Mouse (Mus musculus) urinary bladder, adult 18-20 months (tissue): ENCODE data around the gene 0610009B22Rik.

ENCODE experiments used
- DNase-seq, 2 experiments: peaks; one replicate each; pipeline ENCODE4 v3.0.0; 2022; ENCODE audit warnings: low spot score in 2 of 2, mixed read lengths in 2 of 2

The 0610009B22Rik gene

DNA sequence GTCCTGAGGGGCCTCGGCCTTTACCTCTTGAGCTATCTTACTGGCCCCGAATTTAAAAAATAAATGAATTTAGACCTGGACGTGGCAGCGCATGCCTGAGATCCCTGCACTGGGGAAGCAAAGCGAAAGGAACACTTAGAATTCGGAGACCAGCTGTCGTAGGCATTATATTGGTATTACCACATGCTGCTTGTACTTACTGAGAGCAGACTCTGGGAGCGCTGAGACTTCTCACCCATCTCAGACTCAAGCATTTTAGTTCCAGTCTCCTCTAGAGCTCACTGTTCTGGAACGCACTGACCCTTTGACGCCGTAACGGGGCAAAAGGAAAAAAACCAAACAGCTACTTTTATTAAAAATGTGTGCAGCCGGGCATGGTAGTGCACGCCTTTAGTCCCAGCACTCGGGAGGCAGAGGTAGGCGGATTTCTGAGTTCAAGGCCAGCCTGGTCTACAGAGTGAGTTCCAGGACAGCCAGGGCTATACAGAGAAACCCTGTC lies 26.8 kb downstream of the 0610009B22Rik start:
- DNase-seq: no peak

DNA sequence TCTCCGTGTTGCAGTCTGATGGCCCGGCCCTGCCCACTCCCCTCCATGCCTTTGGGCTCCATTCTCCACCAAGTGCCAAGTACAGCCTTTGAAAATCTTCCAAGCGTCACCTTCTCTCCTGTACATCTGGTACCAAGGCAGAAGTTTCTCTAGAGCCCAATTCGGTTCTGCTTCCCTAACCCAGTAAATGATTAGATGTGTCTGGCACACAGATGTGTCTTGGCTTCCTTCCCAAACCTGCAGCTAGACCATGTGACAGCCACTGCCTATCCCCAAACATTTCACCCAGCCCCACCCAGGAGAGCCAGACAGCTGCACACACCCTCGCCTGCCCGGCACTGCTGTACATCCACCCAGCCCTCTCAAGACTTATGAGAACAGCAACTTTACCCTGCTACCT lies 30.0 kb downstream of the 0610009B22Rik start:
- no peak for DNase-seq

DNA sequence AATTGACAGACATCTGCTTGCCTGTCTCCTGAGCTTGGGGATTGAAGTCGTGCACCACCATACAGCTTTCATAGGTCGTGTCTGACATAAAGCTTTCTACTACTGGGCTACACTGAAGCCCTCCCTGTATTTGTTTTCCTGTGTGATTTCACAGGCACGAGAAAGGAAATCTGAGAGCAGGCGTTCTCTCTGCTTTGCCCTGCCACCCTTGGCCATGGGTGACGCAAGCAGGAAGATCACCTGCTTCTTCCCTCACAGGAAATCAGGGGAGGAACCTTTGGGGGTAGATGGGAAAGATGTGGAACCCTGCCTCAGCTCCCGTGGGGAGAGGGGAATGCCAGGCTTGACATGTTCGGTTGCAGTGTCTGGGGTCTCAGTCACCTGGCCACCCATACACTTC lies 30.4 kb downstream of the 0610009B22Rik start:
- DNase-seq: no peak

DNA sequence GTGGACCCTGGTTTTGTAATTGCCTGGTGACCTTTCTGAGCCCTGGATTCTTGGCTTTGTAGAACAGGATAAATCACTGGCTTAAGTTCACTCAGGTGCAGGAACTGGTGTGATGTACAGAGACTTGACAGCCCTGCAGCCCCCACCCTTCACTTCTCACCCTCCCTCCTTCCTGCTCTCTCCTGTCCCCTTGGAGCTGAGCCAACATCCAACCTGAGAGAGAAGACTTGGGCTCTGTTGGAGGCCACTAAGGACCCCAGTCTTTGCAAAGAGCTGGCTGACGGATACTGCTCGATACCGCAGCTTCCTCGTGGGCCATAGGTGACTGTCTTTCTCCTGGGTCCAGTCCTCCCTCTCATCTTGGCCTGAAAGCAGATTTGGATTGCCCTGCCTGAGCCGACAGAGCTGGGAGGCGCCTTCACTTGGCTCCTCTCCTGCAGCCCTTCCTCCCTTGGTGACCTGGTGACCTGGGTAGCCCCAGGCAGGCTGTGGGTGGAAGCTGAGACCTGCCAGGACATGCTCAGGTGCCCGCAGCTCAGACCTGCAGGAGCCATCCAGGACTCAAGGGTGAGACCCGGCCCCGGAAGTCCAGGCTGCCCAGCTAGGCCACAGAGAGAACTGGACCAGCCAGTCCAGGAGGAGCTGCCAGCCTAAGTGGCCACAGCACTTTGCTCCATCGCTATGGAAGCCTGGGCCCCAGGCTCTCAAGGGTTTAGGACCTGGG lies 31.7 kb downstream of the 0610009B22Rik start:
- DNase-seq: peak; percentile 68 to 84

DNA sequence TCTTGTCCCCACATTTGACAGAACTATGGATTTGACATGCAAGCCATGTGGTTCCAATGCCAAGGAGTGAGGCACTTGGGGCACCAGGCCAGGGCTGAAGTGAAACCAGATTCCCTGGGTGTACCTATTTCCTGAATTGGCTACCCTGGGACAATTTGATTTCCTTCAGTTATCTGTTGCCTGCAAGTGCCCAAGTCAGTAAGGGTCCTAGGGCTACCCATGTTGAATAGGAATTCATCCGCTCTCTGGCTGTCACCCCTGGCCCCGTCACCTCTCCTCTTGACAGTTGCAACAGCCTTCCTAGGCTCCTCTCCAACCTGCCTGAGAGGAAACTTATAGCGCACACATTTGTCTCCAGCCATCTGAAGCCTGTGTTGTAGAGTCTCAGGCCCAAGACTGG lies 33.8 kb downstream of the 0610009B22Rik start:
- no peak for DNase-seq

DNA sequence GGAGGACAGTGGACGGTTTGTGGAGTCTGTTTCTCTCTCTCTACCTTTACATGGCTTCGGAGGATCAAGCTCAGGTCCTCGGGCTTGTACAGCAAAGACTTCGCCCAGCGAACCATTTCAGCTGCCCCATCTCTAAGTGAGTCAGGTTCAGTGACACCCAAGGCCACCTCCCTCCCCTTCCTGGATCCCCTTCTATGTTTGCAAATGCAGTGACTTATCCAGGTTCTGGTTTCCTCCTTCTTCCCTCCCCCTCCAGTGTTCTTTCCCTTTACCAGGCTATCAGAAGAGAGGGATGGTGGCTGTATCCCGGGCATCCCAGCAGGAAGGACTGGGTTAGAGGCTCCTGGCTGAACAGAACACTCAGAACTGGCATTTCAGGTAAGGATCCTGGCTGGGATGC lies 34.9 kb downstream of the 0610009B22Rik start:
- DNase-seq: no peak

DNA sequence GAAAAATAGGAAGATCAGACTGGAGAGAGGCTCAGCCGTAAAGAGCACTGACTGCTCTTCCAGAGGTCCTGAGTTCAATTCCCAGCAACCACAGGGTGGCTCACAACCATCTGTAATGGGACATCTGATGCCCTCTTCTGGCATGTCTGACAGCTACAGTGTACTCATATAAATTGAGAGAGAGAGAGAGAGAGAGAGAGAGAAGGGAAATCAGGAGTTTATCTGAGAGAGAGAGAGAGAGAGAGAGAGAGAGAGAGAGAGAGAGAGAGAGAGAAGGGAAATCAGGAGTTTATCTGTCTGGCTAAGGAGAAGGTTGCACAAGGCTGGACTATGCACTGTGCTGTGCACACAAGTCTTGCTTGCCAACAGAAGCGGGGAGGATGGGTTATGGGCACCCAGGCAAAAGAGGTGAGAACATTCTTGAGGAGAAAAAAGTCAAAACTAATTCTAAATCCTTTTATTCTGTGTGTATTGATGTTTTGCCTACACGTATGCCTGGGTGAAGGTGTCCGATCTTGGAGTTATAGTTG lies 35.7 kb downstream of the 0610009B22Rik start:
- no peak for DNase-seq

DNA sequence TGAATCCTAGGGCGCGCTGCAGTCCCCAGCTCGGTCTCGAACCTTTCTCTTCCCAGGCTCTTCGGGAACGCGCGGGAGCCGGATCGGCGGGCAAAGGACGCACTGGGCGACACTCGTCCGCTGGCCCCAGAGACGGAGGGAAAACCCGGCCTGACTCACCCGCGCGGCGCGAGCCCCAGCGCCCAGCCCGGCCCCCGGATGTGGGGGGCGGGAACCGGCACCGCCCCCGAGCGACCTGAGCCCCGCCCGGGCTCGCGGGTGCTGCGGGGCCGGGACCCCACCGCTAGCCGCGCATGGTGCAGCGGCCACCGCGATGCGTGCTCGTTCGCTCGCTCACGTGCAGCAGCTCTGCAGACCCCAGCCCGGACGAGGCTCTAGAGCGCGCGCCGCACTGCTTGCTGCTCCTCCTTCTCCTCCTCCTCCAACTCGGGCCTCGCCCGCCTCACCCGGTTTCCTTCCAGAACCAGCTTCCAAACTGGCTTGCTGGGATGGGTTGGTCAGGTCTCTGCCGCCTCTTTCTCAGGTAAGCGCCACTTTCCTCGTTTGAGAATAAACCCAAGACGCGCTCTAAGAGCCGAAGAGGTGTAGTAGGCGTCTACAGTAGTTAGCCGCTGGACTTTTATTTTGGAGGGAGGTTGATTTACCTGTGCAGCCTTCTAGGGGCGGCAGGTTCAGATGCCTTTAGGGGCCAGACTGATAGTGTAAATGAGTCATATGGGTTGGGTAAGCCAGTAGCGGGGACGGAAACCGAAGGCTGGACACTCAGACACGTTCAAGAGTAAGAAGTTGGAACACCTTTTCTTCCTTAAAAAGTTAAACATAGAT lies 37.8 kb downstream of the 0610009B22Rik start, which contains the start of the genes N4bp3 and D930048N14Rik:
N4bp3 (minus strand) TSS at position 152 of the 825 bp plus-strand sequence.
D930048N14Rik (plus strand) TSS at position 264 of the 825 bp plus-strand sequence.
- peak; percentile 71 to 79 for DNase-seq

DNA sequence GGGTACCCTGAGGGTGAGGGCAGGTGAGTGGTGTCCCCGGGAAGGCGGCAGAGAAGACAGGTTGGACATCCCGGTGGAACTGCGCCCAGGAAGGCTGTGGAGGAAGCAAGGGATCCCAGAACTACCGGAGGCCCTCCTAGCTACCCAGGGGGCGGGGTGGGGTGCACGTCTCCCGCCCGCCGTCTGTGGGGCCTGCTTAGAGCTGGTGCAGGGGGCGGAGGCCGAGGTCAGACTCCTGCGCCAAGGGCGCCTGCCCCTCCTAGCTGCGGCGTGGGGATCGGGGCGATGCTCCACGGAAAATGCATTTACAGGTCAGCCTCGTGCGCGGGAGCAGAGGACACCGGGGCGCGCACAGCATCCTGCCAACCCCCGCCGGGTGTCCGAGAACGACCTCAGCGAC lies 38.4 kb downstream of the 0610009B22Rik start:
- DNase-seq: no peak

DNA sequence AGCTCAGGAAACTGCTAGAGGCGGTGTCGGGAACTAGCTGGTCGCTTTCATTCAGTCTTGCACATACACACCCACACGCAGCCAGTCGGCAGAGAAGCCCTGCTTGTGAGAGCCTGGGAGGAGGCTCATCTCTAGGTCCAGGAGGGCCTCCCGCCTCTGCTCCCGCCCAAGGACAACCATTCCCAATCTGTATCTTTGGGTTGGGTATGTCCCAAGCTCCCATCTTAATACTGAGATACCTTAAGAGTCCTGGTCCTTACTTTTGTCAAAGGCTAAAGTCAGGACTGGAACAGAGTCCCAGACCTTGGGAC lies 38.8 kb downstream of the 0610009B22Rik start:
- no peak for DNase-seq

DNA sequence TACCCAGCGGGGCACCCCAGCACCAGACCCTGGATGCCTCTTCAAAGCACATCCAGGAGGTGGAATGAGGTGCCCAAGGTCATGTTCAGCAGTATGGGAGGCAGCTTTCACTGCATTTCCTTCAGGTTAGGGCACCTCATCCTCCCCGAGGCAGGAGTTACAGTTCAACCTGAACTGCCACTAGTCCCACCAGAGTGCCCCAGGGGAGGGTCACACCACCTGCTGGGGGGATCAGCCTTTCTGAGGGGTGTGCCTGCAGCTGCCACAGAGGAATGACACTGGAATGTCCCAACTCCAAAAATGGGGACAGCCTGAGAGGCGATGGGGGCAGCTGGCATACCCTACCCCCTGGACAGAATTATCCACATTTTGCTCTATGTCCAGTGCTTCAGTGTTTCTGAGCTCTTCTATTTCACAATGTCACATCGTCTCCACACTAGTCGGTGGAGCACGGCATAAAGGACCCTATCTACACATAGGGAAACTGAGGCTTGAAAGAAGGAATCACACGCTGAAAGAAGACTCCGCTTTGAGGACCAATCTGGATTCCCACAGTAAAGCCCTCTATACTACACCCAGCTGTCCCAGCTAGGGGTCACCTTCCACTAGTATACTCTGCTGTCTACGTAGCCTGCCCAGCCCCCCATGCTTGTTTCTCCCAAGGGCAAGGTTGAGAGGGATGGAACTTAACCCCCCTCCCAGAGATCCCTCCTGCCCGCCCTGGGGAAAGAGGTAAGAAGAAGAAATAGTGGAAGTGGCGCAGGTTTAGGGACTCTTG lies 39.4 kb downstream of the 0610009B22Rik start:
- DNase-seq: no peak

DNA sequence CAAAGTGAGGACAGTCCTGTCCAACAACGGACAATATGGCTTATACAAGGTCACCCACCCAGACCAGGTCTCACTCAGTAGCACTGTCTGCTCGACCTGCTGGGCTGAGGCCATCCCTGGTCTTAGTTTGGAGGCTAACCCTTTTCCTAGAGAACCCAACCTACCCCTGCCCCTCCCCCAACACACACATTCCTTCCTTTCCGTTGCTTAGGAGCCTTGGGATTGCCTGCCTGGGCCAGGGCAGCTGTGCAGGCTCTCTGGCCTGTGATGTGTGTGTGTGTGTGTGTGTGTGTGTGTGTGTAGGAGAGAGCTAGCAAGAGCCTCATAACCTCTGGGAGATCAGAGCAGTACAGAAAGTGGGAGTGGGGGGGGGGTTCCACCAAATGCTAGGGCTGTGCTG lies 40.1 kb downstream of the 0610009B22Rik start:
- no peak for DNase-seq

DNA sequence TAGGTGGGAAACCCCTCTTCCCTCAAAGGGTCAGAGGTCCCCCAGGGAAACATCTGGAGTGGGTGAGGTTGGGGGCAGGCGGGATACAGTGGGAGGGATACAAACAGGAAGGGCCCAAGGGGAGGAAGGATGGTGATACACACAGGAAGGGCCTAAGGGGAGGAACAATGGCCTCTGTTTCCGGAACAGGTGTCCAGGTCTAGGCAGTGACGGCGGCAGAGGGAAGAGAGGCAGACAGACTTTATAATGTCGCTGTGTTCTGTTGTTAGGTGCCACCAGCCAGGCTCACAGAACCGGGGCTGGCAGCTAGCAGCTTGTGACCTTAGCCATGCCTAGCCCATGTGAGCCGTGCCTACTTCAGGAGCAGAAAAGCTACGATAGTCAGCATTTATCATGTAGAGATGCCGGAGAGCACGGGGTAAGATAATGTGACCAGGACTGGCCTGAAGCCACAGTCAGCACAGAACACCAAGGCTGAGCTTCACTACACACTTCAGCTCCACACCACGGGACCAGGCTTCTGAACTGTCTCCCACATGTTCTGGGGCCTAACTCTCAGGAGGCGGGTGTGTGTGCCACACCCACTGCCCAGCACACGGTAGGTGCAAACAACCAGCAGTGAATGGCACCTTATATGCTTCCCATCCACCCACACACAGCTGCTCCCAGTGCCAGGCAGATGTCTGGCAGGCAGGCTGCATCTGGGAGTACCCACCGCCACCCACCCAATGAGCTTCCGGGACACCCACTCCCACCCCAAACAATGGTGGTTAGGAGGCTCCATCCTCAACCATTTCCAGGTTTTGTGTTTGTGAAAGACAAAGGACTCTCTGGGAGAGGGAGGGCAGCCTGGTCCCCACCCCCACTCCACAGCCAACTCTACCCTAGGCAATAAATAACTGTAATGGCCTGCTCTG lies 41.7 kb downstream of the 0610009B22Rik start:
- no peak for DNase-seq

DNA sequence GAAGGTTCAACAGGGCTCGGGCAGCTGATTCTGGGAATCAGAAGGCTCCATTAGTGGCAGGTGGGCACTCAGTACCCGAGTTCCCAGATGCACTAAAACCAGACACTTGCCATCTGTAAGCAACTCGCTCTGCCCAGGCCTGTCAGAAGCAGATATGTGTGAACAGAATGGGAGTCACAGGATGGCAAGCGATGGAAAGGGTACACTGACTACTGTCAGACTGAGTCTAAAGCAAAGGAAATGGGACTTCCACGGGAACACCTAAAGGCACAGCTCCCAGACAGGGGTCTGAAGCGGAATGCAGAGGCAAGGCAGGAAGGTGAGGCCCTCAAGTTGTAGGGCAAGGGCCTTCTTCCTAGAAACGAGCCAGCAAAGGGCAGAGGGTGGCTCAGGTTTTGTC lies 42.4 kb downstream of the 0610009B22Rik start:
- no peak for DNase-seq

DNA sequence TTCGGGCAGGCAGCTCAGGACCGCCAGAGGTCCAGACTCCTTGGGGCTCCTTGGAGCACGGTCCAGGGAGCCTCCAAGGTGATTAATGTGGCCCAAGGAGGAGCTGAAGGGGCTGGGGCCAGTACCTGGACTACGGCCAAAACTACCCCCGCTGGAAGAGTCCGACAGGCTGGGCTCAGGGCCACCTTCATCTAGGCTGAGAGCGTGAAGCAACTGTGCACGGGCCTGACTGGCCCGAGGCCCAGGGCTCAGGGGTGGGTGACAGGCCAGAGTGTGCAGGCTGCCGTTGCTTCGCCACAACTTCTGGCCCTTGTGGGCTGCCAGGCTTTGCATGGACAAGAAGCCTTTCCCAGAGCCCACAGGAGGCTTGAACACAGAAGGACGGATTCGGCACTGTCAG lies 43.4 kb downstream of the 0610009B22Rik start:
- DNase-seq: no peak

DNA sequence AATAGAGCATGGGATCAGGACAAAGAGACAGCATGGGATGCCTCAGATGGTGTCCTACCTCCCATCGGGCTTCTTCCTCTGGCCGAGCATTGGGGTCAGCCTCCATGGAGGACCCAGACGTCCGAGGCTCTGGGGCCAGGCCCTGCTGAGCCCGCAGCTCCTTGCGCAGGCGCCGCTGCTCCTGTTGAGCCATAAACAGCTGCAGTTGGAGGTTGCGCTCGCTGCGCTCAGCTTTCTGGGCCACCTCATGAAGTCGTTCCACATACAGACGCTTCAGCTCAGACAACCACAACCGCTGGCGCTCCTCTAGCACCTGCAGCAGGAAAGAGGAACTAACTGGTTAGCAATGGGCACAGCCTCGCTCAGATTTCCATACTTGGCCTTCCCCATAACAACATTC lies 44.5 kb downstream of the 0610009B22Rik start:
- DNase-seq: no peak

DNA sequence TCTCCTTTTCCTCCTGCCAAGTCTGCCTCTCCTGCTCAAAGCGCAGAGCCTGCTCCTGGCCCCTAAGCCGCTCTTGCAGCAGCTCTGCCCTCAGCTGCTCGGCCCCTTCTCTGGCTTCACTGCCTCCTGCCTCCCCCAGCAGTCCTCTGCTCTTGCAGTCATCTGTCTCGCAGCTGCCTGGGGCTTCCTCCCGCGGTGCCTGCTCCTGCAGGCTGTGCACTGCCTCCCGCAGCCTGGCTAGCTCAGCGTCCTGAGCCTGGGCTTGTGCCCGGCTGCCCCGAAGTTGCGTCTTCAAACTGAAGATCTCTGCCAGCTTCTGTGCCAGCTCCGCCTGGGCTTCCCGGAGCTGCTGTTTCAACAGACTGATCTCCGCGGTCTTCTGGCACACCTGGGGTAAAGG lies 44.9 kb downstream of the 0610009B22Rik start:
- no peak for DNase-seq

DNA sequence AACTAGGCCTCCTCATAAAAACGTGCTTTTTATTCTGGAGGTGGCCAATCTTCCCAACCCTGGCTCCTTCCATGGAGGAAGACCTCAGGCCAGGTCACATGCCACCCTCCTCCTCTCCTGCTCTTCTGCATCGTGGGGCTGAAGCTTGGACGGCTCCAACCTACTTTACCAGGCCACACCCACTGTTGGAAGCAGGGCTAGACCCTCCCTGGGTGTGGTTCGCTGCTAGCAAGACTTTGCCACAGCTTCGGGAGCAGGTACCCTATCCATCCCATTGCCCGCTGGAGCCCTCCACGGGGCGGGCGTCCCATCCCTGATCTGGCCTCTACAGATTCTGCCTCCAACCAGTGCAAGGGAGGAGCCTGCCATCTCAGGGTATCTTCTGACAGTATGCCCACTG lies 45.5 kb downstream of the 0610009B22Rik start:
- no peak for DNase-seq

DNA sequence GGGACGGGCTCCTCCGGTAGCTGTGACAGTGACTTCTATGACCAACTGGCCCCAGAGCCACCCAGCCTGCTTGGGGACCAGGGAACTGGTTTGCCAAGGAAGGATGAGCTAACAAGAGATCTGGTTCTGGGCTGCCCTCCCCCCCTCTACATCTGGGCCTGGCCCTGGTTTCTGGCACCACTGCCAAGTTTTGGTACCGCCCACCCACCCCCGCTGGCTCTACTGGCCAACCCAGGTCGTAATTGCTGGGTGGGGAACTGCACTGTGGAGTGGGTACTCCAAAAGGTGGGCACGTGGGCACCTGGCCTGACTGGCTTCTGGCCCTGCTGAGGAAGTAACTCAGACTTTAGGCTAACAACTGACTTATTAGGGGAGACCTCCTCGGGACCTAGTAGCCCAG lies 47.9 kb downstream of the 0610009B22Rik start:
- DNase-seq: no peak

DNA sequence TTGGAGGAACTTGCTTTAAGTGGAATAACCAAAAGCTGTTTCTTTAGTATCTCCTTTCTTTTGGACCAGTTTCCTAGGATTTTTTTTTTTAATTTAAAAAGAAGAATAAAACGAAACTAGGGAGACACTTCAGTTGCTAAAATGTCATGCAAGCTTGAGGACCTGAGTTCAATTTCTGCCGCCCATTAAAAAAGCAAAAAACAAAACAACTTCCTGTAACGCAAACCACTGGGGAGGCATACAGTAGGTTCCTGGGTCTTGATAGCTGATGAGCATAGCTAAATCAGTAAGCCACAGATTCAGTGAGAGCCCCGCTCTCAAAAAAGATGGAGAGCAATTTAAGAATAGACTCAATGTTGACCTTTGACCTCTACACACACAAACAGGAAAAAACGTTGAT lies 50.2 kb downstream of the 0610009B22Rik start:
- no peak for DNase-seq

DNA sequence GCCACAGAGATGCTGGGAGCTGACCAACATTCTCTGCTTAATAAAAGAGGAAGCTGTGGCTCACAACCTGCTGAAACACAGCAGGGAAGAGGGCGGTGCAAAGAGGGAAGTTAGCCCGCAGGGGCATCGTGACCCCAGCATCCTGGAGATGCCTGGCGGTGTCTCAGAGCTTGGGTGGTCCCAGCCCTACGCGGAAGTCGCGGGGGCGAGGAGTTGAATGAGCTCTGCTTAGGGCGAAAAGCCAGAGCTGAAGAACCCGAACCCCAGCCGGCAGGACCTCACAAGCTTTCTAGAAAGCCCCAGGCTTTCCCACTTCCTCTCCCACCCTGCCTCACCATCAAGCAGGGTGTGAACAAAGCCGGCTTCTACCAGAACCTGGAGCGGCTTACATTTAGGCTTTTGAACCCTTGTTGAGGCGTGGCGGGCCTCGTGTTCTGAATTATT lies 50.7 kb downstream of the 0610009B22Rik start:
- DNase-seq: no peak
